Mouse (Mus musculus): ENCODE data around the gene Olfr1265.

The Olfr1265 gene

DNA sequence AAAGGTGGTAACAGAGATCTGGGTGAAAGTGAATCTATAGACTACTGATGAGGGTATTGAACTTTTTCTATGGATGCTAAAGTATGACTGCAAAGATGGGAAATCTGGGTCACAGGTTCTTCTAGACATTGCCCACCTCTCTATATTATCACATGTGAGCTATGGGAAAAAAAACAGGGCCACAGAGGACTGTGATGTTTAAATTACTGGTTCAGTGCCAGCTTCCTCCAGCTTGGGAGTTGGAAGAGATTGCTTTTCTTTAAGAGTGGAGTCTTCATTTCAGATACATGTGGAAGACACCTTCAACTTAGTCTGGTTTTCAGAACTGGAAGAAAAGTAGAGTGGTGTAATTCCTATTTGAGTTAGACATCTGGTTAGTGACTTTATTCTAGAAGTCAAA, at the start of gene Olfr1265:
Olfr1265 (plus strand) TSS at position 301 of the 400 bp plus-strand sequence.
- DNase-seq (ENCODE audit: low spot score) = no peak

DNA sequence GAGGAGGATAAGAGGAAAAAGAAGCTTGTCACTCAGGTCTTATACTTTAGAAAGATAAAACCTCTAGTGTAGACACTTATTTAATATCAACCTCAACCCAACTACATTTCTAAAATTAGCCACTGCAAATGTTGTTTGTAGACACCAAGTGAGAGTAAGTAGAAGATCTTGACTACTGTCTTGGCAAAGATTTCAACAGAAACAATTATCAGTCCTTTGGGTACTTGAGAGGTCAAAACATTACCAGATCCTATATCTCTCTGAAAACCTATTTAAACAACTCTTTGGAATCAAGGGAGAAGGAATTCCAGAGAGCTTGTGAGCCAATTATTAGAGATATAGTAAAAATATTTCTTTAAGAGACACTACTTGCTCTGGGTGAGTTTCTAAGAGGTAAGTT, 44.2 kb upstream of the Olfr1265 start, which contains the start of gene Olfr1261:
Olfr1261 (plus strand) TSS at position 301 of the 400 bp plus-strand sequence.
- no peak for DNase-seq (ENCODE audit: low spot score)

DNA sequence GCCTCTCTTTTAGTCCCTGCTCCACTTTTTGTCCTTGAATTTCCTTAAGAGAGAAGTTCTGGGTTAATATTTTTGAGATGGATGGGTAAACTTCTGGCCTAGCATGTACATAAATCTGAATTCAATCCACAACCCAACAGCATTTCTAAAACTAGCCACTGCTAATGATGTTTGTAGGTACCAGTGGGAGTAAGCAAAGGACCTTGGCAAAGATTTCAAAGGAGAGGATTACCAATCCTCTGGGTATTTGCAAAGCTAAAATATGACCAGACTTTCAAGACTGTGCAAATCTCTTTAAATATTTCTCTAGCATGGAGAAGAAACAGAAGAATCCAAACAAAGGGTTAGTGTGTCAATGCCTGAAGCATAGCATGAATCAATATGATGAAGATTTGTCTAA, 35.3 kb upstream of the Olfr1265 start, which contains the start of gene Olfr1262:
Olfr1262 (plus strand) TSS at position 301 of the 400 bp plus-strand sequence.
- DNase-seq (ENCODE audit: low spot score) = no peak

DNA sequence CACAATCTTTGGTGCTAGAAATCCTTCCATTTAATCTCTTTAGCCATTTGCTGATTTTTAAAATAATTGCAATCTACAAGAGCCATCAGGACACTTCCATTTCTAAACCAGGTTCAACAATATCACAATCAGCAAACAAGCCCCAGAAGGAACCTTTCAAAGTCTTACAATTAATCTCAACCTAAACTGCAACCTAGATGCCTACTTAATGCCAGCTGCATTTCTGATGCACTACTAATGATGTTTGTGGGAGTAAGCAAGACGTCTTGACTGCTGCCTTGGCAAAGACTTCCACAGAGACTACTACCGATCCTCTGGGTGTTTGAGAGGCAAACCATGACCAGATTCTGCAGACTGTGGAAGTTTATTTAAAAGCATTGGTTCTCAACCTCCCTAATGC, 23.3 kb upstream of the Olfr1265 start, which contains the start of gene Olfr1263:
Olfr1263 (plus strand) TSS at position 301 of the 400 bp plus-strand sequence.
- DNase-seq (ENCODE audit: low spot score) = no peak

DNA sequence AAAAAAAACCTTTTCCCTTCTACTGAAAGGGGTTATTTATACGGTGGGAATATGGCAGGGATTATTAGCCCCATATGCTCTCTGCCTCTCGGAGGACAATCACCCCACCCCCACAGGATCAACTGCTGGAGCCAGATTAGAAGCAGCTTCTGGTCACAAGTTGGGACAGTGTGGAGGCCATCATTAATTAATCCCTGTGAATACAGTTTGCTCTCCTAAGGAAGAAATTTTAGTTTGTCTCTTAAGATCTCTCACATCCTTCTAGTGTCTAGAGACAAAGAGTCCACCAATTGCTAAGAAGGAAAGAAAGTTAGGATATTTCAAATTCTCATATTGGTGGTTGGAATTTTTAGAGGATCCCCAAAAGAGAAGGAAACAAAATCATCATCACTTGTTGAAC, 9.7 kb upstream of the Olfr1265 start, which contains the start of gene Olfr1264:
Olfr1264 (minus strand) TSS at position 101 of the 400 bp plus-strand sequence.
- no peak for DNase-seq (ENCODE audit: low spot score)

DNA sequence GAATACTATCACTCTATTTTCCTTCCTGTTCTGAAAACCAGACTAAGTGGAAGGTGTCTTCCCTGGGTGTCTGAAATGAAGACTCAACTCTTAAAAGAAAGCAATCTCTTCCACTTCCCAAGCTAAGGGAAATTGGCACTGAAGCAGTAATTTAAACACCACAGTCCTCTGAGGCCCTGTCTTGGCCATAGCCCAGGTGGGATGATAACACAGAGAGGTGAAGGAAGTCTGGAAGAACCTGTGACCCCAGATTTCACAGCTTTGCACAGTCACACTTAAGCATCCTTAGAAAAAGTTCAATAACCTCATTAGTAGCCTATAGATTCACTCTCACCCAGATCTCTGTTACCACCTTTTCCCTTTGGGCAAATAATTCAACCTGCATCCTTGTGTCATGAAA, 28.4 kb downstream of the Olfr1265 start, which contains the start of gene Olfr140:
Olfr140 (minus strand) TSS at position 101 of the 400 bp plus-strand sequence.
- DNase-seq (ENCODE audit: low spot score) = no peak

DNA sequence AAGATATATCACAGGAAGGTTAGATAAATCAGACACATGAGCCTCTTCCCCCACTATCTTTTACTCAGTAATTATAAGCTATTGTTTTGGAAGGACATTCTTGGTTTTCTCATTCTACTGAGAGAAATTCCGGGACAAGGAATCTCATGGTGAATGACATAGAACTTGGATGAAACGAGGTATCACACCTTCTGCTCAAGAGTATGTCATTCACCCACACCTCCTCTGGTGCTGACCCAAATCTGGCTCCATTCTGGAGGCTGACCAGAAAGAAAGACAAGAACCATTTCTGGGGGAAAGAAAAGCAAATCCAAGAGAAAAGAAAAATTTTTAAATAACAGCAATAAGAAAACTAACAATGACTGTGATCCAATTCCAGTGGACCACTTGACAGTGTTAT, 34.9 kb downstream of the Olfr1265 start:
- DNase-seq (ENCODE audit: low spot score) = peak; percentile 0
